Mouse (Mus musculus): ENCODE data around the gene Rd3l. TPM values are rescaled to one million over a fixed set of nuclear protein-coding genes. Genes with fewer than 3 reads are reported as not detected.

Gene Rd3l
- polyA plus RNA-seq, 1 experiment from 2014 or later: not detected

DNA sequence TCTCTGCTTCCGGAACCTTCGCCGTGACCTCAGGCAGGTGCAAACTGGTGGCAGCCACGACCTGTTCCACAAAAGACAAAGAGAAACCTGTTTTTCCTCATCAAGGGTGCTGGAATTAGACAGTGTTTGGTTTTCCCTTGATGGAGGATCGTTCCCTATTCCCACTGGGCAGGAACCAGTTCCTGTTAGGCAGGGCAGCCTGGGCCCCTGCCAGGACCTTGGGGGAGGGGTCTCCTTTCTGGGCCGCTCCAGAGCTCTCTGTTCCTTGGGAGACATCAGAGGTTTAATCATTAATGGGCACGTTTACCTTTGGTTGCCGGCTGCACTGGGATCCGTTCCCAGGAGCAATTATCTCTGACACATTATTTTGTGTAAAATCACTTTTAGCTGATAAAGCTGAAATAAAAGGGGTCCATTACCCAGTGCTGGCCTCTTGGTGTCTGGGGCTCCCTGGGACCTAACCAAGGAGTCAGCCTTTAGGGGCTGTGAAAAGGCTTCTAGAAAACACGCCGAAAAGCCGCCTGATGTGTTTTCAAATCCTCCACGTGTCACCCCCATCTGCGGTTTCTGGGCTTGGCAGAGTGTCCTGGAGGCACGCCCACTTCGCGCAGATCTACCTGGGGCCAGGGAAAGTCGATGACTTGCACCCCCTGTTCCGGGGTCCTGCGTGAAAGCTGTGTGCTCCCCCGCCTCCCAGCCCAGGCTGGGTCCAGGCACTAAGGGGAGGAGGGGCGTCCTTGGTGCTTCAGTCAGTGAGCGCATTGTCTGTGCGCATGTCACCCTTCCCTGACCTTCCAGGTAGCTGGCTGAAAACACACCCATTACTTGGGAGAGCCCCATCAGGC lies 44.2 kb downstream of the Rd3l start:
- ATAC-seq (ENCODE audit: low FRiP score, low read depth): no peak
- Histone ChIP-seq H3K27ac (replicated peaks) (no peak overlapping the region), H3K4me1 (replicated peaks) (peaks cover 9% of the 10 kb centered on the region; the same call in 1 of the 2 replicates), H3K9me3 (no peaks in the 10 kb centered on the region), H3K9ac (no peak overlapping the region), H3K4me2 (peak overlapping the region; percentile 13; the same call in 1 of the 2 replicates), H3K4me3 (no peak overlapping the region), H3K36me3 (no peaks in the 10 kb centered on the region), H3K27me3 (no peaks in the 10 kb centered on the region)
- 39% methylated on average over 24 of the region's 24 CpGs for WGBS

DNA sequence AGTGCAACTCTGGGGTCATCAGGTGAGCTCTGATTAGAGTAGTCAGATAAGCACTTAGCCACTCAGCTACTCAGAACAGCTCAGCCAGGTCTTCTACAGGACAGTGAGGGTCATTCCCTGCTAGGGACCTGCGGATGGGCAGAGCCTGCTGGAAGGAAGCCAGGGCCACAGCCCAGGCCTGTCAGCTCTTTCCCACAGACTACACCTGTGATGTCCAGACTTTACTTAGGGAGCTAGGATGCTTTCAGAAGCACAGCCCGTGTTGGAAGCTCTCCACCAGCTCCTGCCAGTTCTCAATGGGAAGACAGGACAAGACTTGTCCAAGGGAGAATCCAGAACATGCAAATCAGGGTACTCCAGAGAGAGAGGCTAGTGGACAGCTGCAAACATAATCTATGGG lies 47.1 kb downstream of the Rd3l start:
- no peak overlapping the region for H3K4me3 ChIP-seq
- no peaks in the 10 kb centered on the region for H3K36me3 ChIP-seq
- 74% methylated on average over 2 of the region's 2 CpGs for WGBS
- no peak overlapping the region for H3K9ac ChIP-seq
- no peak for ATAC-seq (ENCODE audit: low FRiP score, low read depth)
- H3K27me3 ChIP-seq: no peaks in the 10 kb centered on the region
- no peaks in the 10 kb centered on the region for H3K9me3 ChIP-seq
- peaks cover 9% of the 10 kb centered on the region; the same call in 1 of the 2 replicates for H3K4me1 ChIP-seq (replicated peaks)
- no peak overlapping the region for H3K27ac ChIP-seq (replicated peaks)
- H3K4me2 ChIP-seq: no peak overlapping the region

DNA sequence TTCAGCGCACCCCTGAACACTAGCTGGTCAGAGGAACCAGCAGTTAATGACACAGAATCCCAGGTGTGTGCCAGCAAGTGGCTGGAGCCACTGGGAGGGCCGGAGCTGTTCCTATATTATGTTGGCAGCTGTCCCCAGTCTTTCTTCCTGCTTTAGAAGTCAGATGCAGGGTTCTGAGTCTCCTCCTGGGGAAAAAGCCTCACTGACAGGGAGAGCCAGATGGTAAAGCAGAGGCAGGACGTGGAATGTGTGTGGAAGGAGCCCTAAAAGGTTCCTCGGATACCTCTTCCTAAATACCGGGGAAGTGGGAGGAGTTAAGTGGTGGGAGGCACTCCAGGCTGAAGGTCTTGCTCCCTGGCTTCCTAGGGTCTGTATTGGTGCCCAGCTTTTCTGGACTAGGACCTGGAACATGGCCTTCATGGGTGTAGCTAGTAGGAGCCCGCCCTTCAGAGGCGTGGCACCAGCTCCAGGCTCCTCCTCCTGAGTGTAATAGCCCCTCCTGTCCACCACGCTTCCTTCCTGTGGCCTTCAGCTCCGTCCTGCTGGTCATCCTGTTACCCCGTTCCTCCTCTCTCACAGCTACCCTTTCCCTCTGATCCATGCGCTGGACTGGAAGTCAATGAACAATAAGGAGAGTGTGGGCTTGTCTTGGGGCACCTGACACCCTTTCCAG lies 47.9 kb downstream of the Rd3l start:
- Histone ChIP-seq H3K4me3 (no peak overlapping the region), H3K4me1 (replicated peaks) (peaks cover 9% of the 10 kb centered on the region; the same call in 1 of the 2 replicates), H3K27ac (replicated peaks) (no peak overlapping the region), H3K9ac (no peak overlapping the region), H3K36me3 (no peaks in the 10 kb centered on the region), H3K27me3 (no peaks in the 10 kb centered on the region), H3K4me2 (no peak overlapping the region), H3K9me3 (no peaks in the 10 kb centered on the region)
- ATAC-seq (ENCODE audit: low FRiP score, low read depth): no peak
- WGBS: 66% methylated on average over 11 of the region's 11 CpGs

DNA sequence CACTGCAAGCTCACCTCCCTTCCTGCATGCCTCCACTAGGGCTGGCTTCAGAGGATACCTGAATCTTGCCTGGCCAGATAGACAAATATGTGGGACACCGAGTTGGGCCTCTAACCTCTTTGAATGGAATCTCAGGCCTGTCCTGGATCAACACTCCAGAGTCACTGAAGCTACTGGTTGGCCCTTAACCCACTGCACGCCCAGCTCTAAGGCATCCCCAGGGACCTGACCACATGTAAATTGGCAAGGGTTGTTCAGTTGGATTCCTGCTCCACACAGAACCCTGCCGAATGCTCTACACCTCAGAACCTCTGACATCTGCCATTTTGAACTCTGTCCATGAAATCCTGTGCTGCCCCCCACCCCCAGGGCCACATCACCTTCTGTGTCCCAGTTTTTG lies 48.6 kb downstream of the Rd3l start:
- Histone ChIP-seq H3K9ac (no peak overlapping the region), H3K27me3 (no peaks in the 10 kb centered on the region)
- 80% methylated on average over 3 of the region's 3 CpGs for WGBS

DNA sequence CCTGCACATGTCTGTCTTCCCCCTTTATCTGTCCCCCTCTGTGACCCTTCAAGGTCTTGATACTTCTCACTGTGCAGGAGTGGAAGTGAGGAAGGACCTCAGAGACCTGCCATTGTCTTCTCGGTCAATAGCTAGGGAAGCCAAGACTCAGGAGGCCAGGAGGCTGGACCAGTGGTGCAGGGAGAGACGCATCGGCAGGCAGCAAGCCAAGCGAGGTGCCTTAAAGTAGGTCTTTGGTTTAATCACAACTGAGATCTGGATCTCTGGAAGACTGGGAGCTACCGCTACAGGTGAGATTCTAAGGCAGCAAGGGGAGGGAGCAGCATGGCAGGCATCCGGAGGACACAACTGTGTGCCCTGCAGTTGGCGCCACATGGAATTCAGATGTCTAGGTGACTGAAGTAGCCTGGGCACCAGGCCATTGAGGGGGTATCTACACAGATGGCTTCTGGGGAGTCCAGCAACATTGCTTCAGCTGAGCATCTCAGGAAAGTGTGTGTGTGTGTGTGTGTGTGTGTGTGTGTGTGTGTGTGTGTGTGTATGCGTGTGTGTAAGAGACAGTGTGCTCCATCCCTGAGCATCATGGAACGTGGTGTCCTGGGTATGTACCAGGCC lies 49.6 kb downstream of the Rd3l start:
- Histone ChIP-seq H3K4me3 (no peak overlapping the region), H3K9ac (no peak overlapping the region), H3K9me3 (no peaks in the 10 kb centered on the region), H3K27ac (replicated peaks) (no peak overlapping the region), H3K4me1 (replicated peaks) (0 out of 2 replicates have a peak, but pooled peaks cover 2% of the 10 kb centered on the region), H3K27me3 (no peaks in the 10 kb centered on the region), H3K4me2 (no peak overlapping the region), H3K36me3 (no peaks in the 10 kb centered on the region)
- no peak for ATAC-seq (ENCODE audit: low FRiP score, low read depth)
- WGBS: 87% methylated on average over 9 of the region's 9 CpGs

More for the DNA sequence above, 48.6 kb downstream of the Rd3l start:
- Histone ChIP-seq H3K4me1 (replicated peaks) (peaks cover 9% of the 10 kb centered on the region; the same call in 1 of the 2 replicates), H3K36me3 (no peaks in the 10 kb centered on the region), H3K4me2 (no peak overlapping the region), H3K27ac (replicated peaks) (no peak overlapping the region), H3K4me3 (no peak overlapping the region), H3K9me3 (no peaks in the 10 kb centered on the region)
- no peak for ATAC-seq (ENCODE audit: low FRiP score, low read depth)

Other genes starting within 250 kb of the Rd3l start
- 578 and 629 TPM in 2 replicates for gene Klc1, start 222.5 kb downstream of the Rd3l start, polyA plus RNA-seq (2015; fragmentation: Nextera tagmentation; extraction: Ambion mirVana)
- 3.7 TPM in 2 replicates for gene Xrcc3, start 167.4 kb downstream of the Rd3l start, polyA plus RNA-seq (2015; fragmentation: Nextera tagmentation; extraction: Ambion mirVana)
- 43.8 and 46.4 TPM in 2 replicates for gene Zfyve21, start 167.1 kb downstream of the Rd3l start, polyA plus RNA-seq (2015; fragmentation: Nextera tagmentation; extraction: Ambion mirVana)
- 34.4 and 37.9 TPM in 2 replicates for gene Ppp1r13b, start 73.2 kb downstream of the Rd3l start, polyA plus RNA-seq (2015; fragmentation: Nextera tagmentation; extraction: Ambion mirVana)
- gene Atp5mpl, start 14.3 kb downstream of the Rd3l start, polyA plus RNA-seq (2015; fragmentation: Nextera tagmentation; extraction: Ambion mirVana): 787 and 906 TPM in 2 replicates
- gene Tdrd9, start 9.8 kb downstream of the Rd3l start, polyA plus RNA-seq (2015; fragmentation: Nextera tagmentation; extraction: Ambion mirVana): 0.30 and 0.49 TPM in 2 replicates
- gene Aspg, start 125.4 kb upstream of the Rd3l start, polyA plus RNA-seq (2015; fragmentation: Nextera tagmentation; extraction: Ambion mirVana): 0.86 and 1.0 TPM in 2 replicates
- 4.3 and 4.9 TPM in 2 replicates for gene Kif26a, start 164.9 kb upstream of the Rd3l start, polyA plus RNA-seq (2015; fragmentation: Nextera tagmentation; extraction: Ambion mirVana)